Mouse (Mus musculus) adrenal gland, adult 8-10 months (tissue): ENCODE results near the gene Krt35. TPM values are rescaled to one million over a fixed set of nuclear protein-coding genes. Genes with fewer than 3 reads are reported as not detected.

Source experiments
- DNase-seq: peaks from one replicate; pipeline ENCODE4 v3.0.0; 2022
- total RNA-seq, 4 experiments: library from RNA; stranded (reverse); gene quantifications; 2 replicates each; pipeline ENCODE4 v1.2.4; 2022

Gene Krt35
- not detected for total RNA-seq

DNA sequence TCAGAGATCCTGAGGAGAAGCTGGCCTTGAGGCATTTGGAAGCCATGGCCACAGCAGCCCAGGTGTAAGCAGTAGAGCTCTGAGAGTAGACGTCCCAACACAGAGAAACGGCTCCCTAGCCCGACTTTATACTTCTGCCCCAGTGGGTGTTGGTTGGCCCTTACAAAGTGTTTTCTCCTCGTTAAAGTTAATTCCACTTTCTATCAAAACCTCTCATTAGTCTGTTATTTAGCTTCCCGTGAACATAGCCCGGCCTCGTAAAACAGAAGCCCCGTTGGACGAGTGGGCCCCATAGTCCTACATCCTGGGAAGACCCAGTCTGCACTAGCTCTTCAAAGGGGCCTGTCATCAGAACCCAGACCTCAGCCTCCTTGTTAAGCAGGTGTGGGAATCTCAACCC lies at the start of gene Krt35:
Gene Krt35, minus strand, starts transcription at position 101 of the 400 bp plus-strand sequence.
- DNase-seq = no peak

DNA sequence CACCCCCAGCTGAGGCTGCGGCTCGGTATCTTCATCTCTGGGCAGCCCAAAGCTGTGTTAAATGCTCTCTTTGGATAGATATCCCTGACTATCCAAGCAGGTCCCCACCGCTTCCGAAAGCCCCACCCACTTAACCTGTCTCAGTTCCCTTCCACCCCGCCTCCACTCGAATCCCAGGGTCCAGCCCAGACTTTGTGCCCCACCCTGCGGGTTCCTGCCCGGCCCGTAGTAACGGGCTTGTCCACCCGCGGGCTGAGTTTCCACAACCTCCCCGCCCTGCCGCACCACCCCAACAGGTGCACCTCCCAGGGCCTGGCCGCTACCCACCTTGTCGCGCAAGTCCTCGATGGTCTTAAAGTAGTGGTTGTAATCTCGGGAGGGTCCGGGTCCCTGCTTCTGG lies 49.1 kb upstream of the Krt35 start:
- no peak for DNase-seq

GRCm38 (mm10) chr11:100140966-100141365 lies 44.9 kb upstream of the Krt35 start:
- no peak for DNase-seq

GRCm38 (mm10) chr11:100139391-100139790 lies 43.4 kb upstream of the Krt35 start:
- DNase-seq = no peak

DNA sequence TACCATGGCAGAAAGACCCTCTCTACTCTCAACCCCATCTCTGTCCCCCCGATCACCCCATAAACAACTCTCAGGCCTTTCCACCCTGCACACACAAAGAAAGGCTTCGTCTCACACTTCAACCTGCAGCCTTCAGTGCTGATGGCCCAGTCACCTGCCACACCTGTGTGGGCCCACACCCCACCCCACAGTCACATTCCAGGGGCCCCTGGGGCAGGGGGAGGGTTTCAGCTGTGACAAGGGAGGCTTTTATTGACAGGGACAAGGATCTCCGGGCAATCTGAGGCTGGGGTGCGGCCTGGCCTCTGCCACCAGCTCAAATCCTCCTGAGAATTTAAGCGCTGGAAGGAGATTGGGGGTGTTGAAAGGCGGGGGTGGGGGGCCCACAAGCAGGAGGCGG lies 42.8 kb upstream of the Krt35 start:
- DNase-seq = no peak

DNA sequence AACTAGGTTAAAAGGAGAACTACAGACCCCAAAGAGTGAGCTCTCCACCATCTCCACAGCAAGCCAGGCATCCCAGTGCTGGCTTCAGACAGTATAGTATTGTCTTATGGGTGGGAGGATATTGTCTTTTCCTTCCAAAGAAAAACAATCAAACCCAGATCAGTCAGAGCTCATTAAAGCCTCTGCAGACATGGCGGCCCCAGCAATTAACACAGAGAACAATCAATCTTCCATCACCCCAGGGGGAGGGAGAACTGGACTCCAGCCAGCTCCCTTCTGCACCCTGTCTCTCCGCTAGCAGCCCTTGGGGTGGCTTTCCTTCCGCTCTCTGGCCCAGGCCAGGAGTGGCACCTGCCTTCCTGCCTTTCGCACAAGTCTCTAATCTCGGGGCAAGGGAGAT lies 41.7 kb upstream of the Krt35 start:
- no peak for DNase-seq

DNA sequence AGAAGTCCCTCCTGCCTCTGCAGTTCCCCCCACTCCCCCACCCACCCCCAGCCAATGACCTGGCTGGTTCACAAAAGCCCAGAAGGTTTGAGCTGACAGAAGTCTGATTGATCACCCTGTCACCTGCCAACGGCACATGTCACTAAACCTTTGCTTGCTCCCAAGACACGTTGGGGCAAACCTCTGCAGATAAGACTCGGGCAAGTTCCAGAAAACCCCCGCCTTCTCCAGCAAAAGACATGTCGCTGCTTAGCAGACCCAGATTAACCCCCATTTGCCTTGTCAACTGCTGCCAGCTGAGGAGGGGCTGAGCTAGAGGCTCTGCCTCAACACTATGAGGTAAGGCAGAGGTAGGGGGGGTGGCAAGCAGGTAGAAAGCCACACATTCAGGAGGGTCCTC lies 40.5 kb upstream of the Krt35 start:
- DNase-seq = no peak

DNA sequence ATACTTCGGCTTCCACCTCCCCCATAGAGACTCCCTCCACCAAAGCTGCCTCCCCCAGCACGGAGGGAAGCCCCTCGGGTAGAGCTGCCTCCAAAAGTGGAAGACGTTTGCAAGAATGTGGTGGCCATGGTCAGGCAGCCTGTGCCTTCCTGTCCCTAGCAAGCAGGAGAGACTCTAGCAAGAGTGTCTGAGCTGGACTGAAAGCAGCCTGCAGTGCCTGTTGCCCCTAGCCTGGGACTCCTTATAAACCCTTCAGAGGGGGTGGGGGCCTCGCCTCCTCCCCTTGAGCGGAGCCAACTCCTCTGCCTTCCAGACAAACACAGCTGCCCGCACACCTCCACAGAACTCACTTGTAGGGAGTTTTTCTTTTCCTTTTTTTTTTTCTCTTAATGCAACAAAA lies 39.7 kb upstream of the Krt35 start, which contains the start of gene Krt15:
Gene Krt15, minus strand, starts transcription at position 198 of the 400 bp plus-strand sequence.
- DNase-seq = no peak

DNA sequence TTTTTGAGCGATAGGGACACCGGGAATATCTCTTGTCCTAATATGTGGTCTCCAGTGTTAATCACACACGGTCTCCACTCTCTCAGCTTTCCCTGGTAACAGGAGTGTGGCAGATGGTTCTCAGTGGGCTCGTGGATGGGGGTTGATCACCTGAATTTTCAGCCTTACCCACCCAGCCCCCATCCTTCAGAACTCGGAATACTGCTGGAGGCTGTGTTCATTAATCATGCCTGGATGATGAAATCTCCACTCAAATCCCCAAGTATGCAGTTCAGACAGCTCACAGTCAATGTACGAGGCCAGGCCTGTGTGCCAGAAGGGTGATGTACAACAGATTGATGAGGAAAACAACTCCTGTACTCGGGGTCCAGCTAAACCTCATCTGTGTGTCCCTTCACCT lies 28.9 kb upstream of the Krt35 start:
- no peak for DNase-seq

GRCm38 (mm10) chr11:100121466-100121865 lies 25.4 kb upstream of the Krt35 start, which contains the start of gene Krt13:
Gene Krt13 (minus strand): TSS chr11:100121566.
- DNase-seq = no peak

DNA sequence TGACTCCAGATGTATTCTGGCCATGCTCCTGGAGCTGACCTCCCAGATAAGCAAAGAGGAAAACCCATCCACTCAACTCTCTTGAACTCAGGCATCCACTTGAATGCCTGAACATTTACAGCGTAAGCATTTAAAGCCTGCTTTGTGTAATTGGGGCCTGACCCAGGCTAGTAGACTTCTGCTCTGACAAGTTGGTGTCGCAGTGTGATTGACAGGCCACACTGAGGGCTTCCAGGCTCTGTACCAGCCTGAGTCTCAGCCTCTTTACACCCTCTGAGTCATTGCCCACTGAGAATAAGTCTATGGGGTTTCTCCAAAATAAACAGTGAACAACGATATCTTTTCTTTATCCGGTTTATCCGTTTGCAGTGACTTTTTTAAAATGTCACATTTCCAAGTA lies 24.3 kb upstream of the Krt35 start:
- DNase-seq = no peak

DNA sequence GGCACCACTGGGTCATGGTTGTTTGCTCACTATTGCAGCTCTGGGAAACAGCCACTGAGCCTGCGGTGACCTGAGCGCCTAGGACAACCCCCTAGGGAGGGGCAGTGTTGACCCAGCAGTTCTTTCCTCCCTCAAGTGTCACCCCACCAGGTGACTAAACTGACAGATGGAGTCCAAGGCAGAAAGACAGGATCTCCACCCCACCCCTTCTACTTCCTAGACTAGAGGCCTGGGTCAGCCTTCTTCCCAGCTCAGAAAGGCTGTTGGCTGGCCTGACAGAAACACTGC lies 17.6 kb upstream of the Krt35 start:
- DNase-seq = peak; percentile 54

GRCm38 (mm10) chr11:100112935-100113741 lies 17.1 kb upstream of the Krt35 start:
- no peak for DNase-seq

DNA sequence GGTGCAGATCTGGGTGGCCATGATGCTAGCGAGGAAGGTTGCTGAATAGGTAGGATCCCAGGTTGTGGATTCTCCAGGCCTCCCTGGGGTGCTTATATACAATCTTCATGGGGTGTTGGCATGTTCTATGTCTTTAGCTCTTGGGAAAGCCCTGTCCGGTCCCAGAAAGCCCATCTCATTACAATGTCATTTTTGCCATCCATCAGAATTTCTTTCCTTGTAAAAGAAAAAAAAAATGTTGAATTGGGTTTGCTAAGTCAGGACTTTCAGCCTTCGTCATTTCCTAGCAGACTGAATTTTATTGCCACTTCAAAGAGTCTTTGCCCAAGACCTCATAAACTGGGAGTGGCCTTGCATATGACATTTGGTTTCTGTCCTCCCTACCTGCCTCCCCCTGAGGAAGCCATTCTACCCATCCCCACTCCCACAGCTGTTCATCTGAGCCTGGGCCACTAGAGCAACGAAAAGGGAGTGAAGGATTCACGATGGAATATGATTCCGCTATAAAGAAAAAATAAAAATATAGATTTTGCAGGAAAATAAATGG lies 9.6 kb upstream of the Krt35 start, which contains the start of gene Krt36:
Gene Krt36, minus strand, starts transcription at position 51 of the 547 bp plus-strand sequence.
- DNase-seq = no peak

- DNase-seq = no peak
Observed at GRCm38 (mm10) chr11:100102693-100103429, 6.8 kb upstream of the Krt35 start.

GRCm38 (mm10) chr11:100100391-100100790 lies 4.3 kb upstream of the Krt35 start:
- DNase-seq = no peak

GRCm38 (mm10) chr11:100097819-100098218 lies 1.8 kb upstream of the Krt35 start:
- DNase-seq = no peak

- DNase-seq = no peak
Observed at GRCm38 (mm10) chr11:100088378-100089025, 7.5 kb downstream of the Krt35 start.

DNA sequence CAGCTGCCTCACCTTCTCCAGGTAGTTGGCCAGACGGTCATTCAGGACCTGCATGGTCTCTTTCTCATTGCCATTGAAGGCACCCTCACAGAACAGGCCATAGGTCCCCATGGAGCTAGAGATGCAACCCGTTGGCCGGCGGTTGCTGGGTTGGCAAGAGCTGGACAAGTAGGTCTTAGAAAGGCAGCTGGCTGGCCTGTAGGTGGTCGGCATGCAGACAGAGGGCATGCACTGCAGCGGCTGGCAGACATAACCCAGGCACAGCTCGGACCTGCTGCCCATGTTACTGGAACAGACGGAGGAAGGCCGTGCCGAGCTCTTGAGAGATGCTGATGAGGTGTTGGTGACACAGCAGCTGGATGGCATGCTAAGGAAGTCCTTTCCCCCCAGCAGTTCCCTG lies 8.2 kb downstream of the Krt35 start, which contains the start of gene Krt32:
Gene Krt32, minus strand, starts transcription at position 366 of the 400 bp plus-strand sequence.
- DNase-seq = no peak

GRCm38 (mm10) chr11:100073873-100074272 lies 22.2 kb downstream of the Krt35 start:
- DNase-seq = no peak

- DNase-seq = no peak
Observed at GRCm38 (mm10) chr11:100067293-100068036, 28.6 kb downstream of the Krt35 start.
